Comparison of ENCODE assay signal across 8 mouse cellular contexts in genomic region chr3:96576005-96576658, GRCm38 (mm10). TPM values are rescaled to one million over a fixed set of nuclear protein-coding genes. Genes with fewer than 3 reads are reported as not detected.
DNase-seq lines count a peak whose midpoint lies in the region; ATAC-seq and TF ChIP-seq lines count a peak whose summit lies in the region.

No protein-coding gene starts in this region.

- H3K27ac ChIP-seq in forebrain, embryonic 11.5 days (ENCODE audit: low read depth, low read length) = no peak overlapping the region
- H3K27ac ChIP-seq in limb, embryonic 13.5 days = peak overlapping the region; percentile 69; the same call in 1 of the 2 replicates
- H3K27ac ChIP-seq in midbrain, embryonic 14.5 days (replicated peaks; ENCODE audit: low read depth, low read length) = 0 out of 2 replicates have a peak overlapping the region, but pooled peaks have one; percentile 61

- DNase-seq in 3134 (ENCODE audit: extremely low read depth, insufficient read length, low spot score) (peak; percentile 63), Patski (ENCODE audit: low read depth, low spot score) (no peak)
- peak; percentile 47 for DNase-seq in forebrain, embryonic 11.5 days (ENCODE audit: low spot score)
- DNase-seq in heart, postnatal 4 days = peak; percentile 81
- DNase-seq in midbrain, embryonic 14.5 days = no peak
- no peak for DNase-seq in frontal cortex, adult 2 months (ENCODE audit: extremely low spot score in 1 of 2, low spot score in 1 of 2)
- no peak for DNase-seq in left cerebral cortex, postnatal 36 days (ENCODE audit: low spot score in 2 of 2)

- peak; percentile 29 for ATAC-seq in Patski
- no peak for ATAC-seq in forebrain, embryonic 11.5 days (replicated peaks; ENCODE audit: low FRiP score)
- peak; percentile 25; the same call in 1 of the 2 replicates for ATAC-seq in limb, embryonic 13.5 days (ENCODE audit: low FRiP score, low read depth)
- no peak for ATAC-seq in midbrain, embryonic 14.5 days (ENCODE audit: low FRiP score, low TSS enrichment)

- H3K4me3 ChIP-seq in forebrain, embryonic 11.5 days (ENCODE audit: low read depth, low read length) = no peak overlapping the region
- peak overlapping the region; percentile 15 for H3K4me3 ChIP-seq in limb, embryonic 13.5 days
- no peak overlapping the region; the same call in 1 of the 2 replicates for H3K4me3 ChIP-seq in midbrain, embryonic 14.5 days (replicated peaks; ENCODE audit: low read depth, low read length)

- no peaks in the 10 kb centered on the region for H3K9me3 ChIP-seq in forebrain, embryonic 11.5 days (ENCODE audit: control insufficient read depth, low read length)
- H3K9me3 ChIP-seq in limb, embryonic 13.5 days = no peaks in the 10 kb centered on the region
- no peaks in the 10 kb centered on the region for H3K9me3 ChIP-seq in midbrain, embryonic 14.5 days (ENCODE audit: control insufficient read depth, low read length)

- H3K36me3 ChIP-seq in forebrain, embryonic 11.5 days (ENCODE audit: control insufficient read depth, insufficient read depth, low read length) = no peaks in the 10 kb centered on the region
- peaks cover 4% of the 10 kb centered on the region; the same call in 1 of the 2 replicates for H3K36me3 ChIP-seq in limb, embryonic 13.5 days
- no peaks in the 10 kb centered on the region for H3K36me3 ChIP-seq in midbrain, embryonic 14.5 days (ENCODE audit: control insufficient read depth, insufficient read depth, low read length)

- POLR2A ChIA-PET in Patski (lab: Charles Lee) = interaction anchor here (0.7 to 3.5 kb wide), 5 partner anchors 11 to 86 kb away, joined by 3 to 44 read pairs (median 7); partner anchors contain the start of gene Txnip

- CTCF ChIA-PET in Patski (lab: Charles Lee) = interaction anchor here (1.0 to 11.5 kb wide), 10 partner anchors 11 to 132 kb away, joined by 3 to 312 read pairs (median 6); partner anchors contain the start of genes Lix1l, Nudt17, Polr3gl and Txnip

- 0 out of 2 replicates have a peak overlapping the region, but pooled peaks have one; percentile 3 for H3K9ac ChIP-seq in forebrain, embryonic 11.5 days (ENCODE audit: low read length)
- H3K9ac ChIP-seq in limb, embryonic 13.5 days = no peak overlapping the region
- H3K9ac ChIP-seq in midbrain, embryonic 14.5 days (replicated peaks; ENCODE audit: low read length) = no peak overlapping the region

- H3K4me2 ChIP-seq in forebrain, embryonic 11.5 days (ENCODE audit: low read depth, low read length, severe bottlenecking) = peak overlapping the region; percentile 21; the same call in 1 of the 2 replicates
- peak overlapping the region; percentile 53 for H3K4me2 ChIP-seq in limb, embryonic 13.5 days (replicated peaks)
- H3K4me2 ChIP-seq in midbrain, embryonic 14.5 days (ENCODE audit: low read length) = peak overlapping the region; percentile 43

- H3K27me3 ChIP-seq in Patski = no peaks in the 10 kb centered on the region
- H3K27me3 ChIP-seq in forebrain, embryonic 11.5 days (ENCODE audit: control insufficient read depth, insufficient read depth, low read length) = no peaks in the 10 kb centered on the region
- no peaks in the 10 kb centered on the region for H3K27me3 ChIP-seq in limb, embryonic 13.5 days
- no peaks in the 10 kb centered on the region for H3K27me3 ChIP-seq in midbrain, embryonic 14.5 days (ENCODE audit: control insufficient read depth, insufficient read depth, low read length)

- in situ Hi-C loops in Patski (cut with MboI; ENCODE audit: low pct_unique_long_range_greater_than_20kb) = no loop called here

- WGBS in forebrain, embryonic 11.5 days = 74% methylated on average over 14 of the region's 14 CpGs
- 42% methylated on average over 14 of the region's 14 CpGs for WGBS in limb, embryonic 13.5 days
- WGBS in midbrain, embryonic 14.5 days = 77% methylated on average over 14 of the region's 14 CpGs

- H3K4me1 ChIP-seq in forebrain, embryonic 11.5 days (replicated peaks; ENCODE audit: control insufficient read depth, insufficient read depth, low read length) = peaks cover 11% of the 10 kb centered on the region
- peaks cover 28% of the 10 kb centered on the region for H3K4me1 ChIP-seq in limb, embryonic 13.5 days
- H3K4me1 ChIP-seq in midbrain, embryonic 14.5 days (ENCODE audit: control insufficient read depth, insufficient read depth, low read length) = peaks cover 14% of the 10 kb centered on the region

- TF ChIP-seq CTCF in Patski (IDR thresholded peaks at IDR 0.05) = no peak

- intact Hi-C loops in left cerebral cortex, postnatal 36 days (cut with DNase I) = loop anchor here (2.0 kb wide), 1 partner anchor 21 kb away; the partner anchor contains the start of gene Ankrd34a

RNA-seq across cellular contexts. Expression of gene Gm16253, which starts 0.7 kb away (rescaled TPM):
- polyA plus RNA-seq in Patski (2021) = 1.9 TPM
- 1.0 TPM in 1 of 2 replicates, not detected in the other for polyA plus RNA-seq in forebrain, embryonic 11.5 days (2014; fragmentation: Nextera tagmentation; extraction: Ambion mirVana)
- 1 to 10 TPM; 2.5 to 2.9 TPM for total RNA-seq in heart, postnatal 4 days (2021)
- polyA plus RNA-seq in limb, embryonic 13.5 days (2015; fragmentation: Nextera tagmentation; extraction: Ambion mirVana) = 1.3 and 1.5 TPM in 2 replicates
- polyA plus RNA-seq in midbrain, embryonic 14.5 days (2014; fragmentation: Nextera tagmentation; extraction: Ambion mirVana) = 0.43 and 0.45 TPM in 2 replicates
- polyA plus RNA-seq in frontal cortex, adult 2 months (2012; rRNA removed) = not detected in 2 replicates
- not detected for total RNA-seq in left cerebral cortex, postnatal 36 days (2021)

RNA-seq across cellular contexts. Expression of gene Polr3gl, which starts 17.8 kb away (rescaled TPM):
- polyA plus RNA-seq in Patski (2021) = 33.6 TPM
- polyA plus RNA-seq in forebrain, embryonic 11.5 days (2014; fragmentation: Nextera tagmentation; extraction: Ambion mirVana) = 22.0 and 28.4 TPM in 2 replicates
- total RNA-seq in heart, postnatal 4 days (2021) = 10 to 100 TPM; 20.4 to 24.0 TPM
- 48.8 and 55.6 TPM in 2 replicates for polyA plus RNA-seq in limb, embryonic 13.5 days (2015; fragmentation: Nextera tagmentation; extraction: Ambion mirVana)
- polyA plus RNA-seq in midbrain, embryonic 14.5 days (2014; fragmentation: Nextera tagmentation; extraction: Ambion mirVana) = 14.8 and 17.1 TPM in 2 replicates
- 67.3 and 84.3 TPM in 2 replicates for polyA plus RNA-seq in frontal cortex, adult 2 months (2012; rRNA removed)
- total RNA-seq in left cerebral cortex, postnatal 36 days (2021) = 10 to 100 TPM; 22.5 to 29.9 TPM

RNA-seq across cellular contexts. Expression of gene Txnip, which starts 18.4 kb away (rescaled TPM):
- 338 TPM for polyA plus RNA-seq in Patski (2021)
- polyA plus RNA-seq in forebrain, embryonic 11.5 days (2014; fragmentation: Nextera tagmentation; extraction: Ambion mirVana) = 45.5 and 46.3 TPM in 2 replicates
- total RNA-seq in heart, postnatal 4 days (2021) = 100 to 1,000 TPM; 286 to 331 TPM
- polyA plus RNA-seq in limb, embryonic 13.5 days (2015; fragmentation: Nextera tagmentation; extraction: Ambion mirVana) = 103 and 105 TPM in 2 replicates
- 45.0 and 60.1 TPM in 2 replicates for polyA plus RNA-seq in midbrain, embryonic 14.5 days (2014; fragmentation: Nextera tagmentation; extraction: Ambion mirVana)
- polyA plus RNA-seq in frontal cortex, adult 2 months (2012; rRNA removed) = 27.5 and 27.7 TPM in 2 replicates
- 10 to 100 TPM; 19.5 to 21.8 TPM for total RNA-seq in left cerebral cortex, postnatal 36 days (2021)

RNA-seq across cellular contexts. Expression of gene Ankrd34a, which starts 20.3 kb away (rescaled TPM):
- 0.62 TPM for polyA plus RNA-seq in Patski (2021)
- 1.9 and 2.4 TPM in 2 replicates for polyA plus RNA-seq in forebrain, embryonic 11.5 days (2014; fragmentation: Nextera tagmentation; extraction: Ambion mirVana)
- 1 to 10 TPM; 1.8 to 3.1 TPM for total RNA-seq in heart, postnatal 4 days (2021)
- polyA plus RNA-seq in limb, embryonic 13.5 days (2015; fragmentation: Nextera tagmentation; extraction: Ambion mirVana) = 3.0 and 3.1 TPM in 2 replicates
- 12.0 and 13.7 TPM in 2 replicates for polyA plus RNA-seq in midbrain, embryonic 14.5 days (2014; fragmentation: Nextera tagmentation; extraction: Ambion mirVana)
- 50.2 and 57.4 TPM in 2 replicates for polyA plus RNA-seq in frontal cortex, adult 2 months (2012; rRNA removed)
- total RNA-seq in left cerebral cortex, postnatal 36 days (2021) = 10 to 100 TPM; 68.9 to 75.7 TPM

RNA-seq across cellular contexts. Expression of gene Lix1l, which starts 24.8 kb away (rescaled TPM):
- polyA plus RNA-seq in Patski (2021) = 116 TPM
- polyA plus RNA-seq in forebrain, embryonic 11.5 days (2014; fragmentation: Nextera tagmentation; extraction: Ambion mirVana) = 5.5 TPM in 2 replicates
- 10 to 100 TPM; 53.1 to 56.6 TPM for total RNA-seq in heart, postnatal 4 days (2021)
- polyA plus RNA-seq in limb, embryonic 13.5 days (2015; fragmentation: Nextera tagmentation; extraction: Ambion mirVana) = 8.4 and 8.7 TPM in 2 replicates
- 6.7 and 7.5 TPM in 2 replicates for polyA plus RNA-seq in midbrain, embryonic 14.5 days (2014; fragmentation: Nextera tagmentation; extraction: Ambion mirVana)
- polyA plus RNA-seq in frontal cortex, adult 2 months (2012; rRNA removed) = 30.3 and 30.7 TPM in 2 replicates
- 10 to 100 TPM; 17.3 to 18.3 TPM for total RNA-seq in left cerebral cortex, postnatal 36 days (2021)

Comparison
In these comparisons a context has a peak if more than half of its experiments do, and no peak if none do; other contexts are left out.
1. DNase-seq: peak in 3134 (single experiment), forebrain, embryonic 11.5 days (single experiment) and heart, postnatal 4 days (single experiment); none in Patski (single experiment), midbrain, embryonic 14.5 days (single experiment), frontal cortex, adult 2 months (0 of 2) and left cerebral cortex, postnatal 36 days (0 of 2).
2. ATAC-seq: peak in Patski (single experiment) and limb, embryonic 13.5 days (single experiment); none in forebrain, embryonic 11.5 days (single experiment) and midbrain, embryonic 14.5 days (single experiment).
3. Peak in every context shown above with its lines, with median percentiles within 50 percentile points of each other: H3K4me2 ChIP-seq.